Mouse (Mus musculus) erythroblast, embryonic 14.5 days (primary cell): Measurements from ENCODE around the gene Shb. TPM values are rescaled to one million over a fixed set of nuclear protein-coding genes. Genes with fewer than 3 reads are reported as not detected.

Experiments
- H3K27me3 ChIP-seq: 2 replicates; pipeline ENCODE4 v1.6.1; 2012; ENCODE audit warnings: inconsistent platforms; ENCODE audit not compliant: control insufficient read depth
- H3K36me3 ChIP-seq: 2 replicates; pipeline ENCODE4 v1.6.1; 2012; ENCODE audit warnings: mild to moderate bottlenecking, inconsistent platforms; ENCODE audit not compliant: control insufficient read depth
- H3K4me1 ChIP-seq: 2 replicates; pipeline ENCODE4 v1.6.1; 2012; ENCODE audit warnings: inconsistent platforms; ENCODE audit not compliant: control insufficient read depth
- H3K4me3 ChIP-seq: replicated peaks from 2 replicates; pipeline ENCODE3; 2012; ENCODE audit warnings: moderate library complexity, mild to moderate bottlenecking, inconsistent platforms
- H3K9me3 ChIP-seq: 2 replicates; pipeline ENCODE4 v1.6.1; 2012; ENCODE audit warnings: low read length, inconsistent platforms, mixed read lengths; ENCODE audit not compliant: control insufficient read depth
- GATA1 ChIP-seq: IDR thresholded peaks from 2 replicates; pipeline ENCODE4 v1.6.1; 2012; ENCODE audit warnings: low read length, inconsistent platforms, mixed read lengths
- TAL1 ChIP-seq: IDR thresholded peaks from 3 replicates; pipeline ENCODE4 v1.6.1; 2012; ENCODE audit warnings: low read length, inconsistent platforms, mixed read lengths
- polyA plus RNA-seq: library from polyadenylated mRNA; stranded (reverse); fragments of >175 nt; gene quantifications from 2 replicates; pipeline ENCODE4 v1.2.3, GENCODE M21; 2012

Shb gene
- polyA plus RNA-seq, 1 experiment = 15.2 TPM

DNA sequence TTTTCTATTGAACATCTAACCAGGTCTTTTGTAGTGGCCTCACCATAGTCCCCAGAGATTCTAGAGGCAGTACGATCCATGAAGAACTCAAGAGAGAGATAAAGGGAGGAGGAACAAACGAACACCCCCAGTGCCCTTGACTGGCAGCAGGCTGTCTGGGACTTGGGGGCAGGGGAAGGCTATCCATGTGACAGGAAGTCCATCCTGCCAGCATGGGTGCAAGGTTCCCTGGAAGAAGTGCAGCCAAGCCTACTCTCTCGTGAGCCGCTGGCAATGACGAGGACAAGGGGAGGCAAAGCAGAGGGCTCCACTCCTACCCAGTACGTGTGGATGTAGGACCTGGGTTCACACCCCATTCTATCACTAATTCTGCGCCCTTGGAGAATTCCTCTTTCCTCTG is 88.6 kb downstream of the Shb start:
- Histone ChIP-seq H3K36me3 (peaks cover 100% of the 10 kb centered on the region), H3K27me3 (no peaks in the 10 kb centered on the region), H3K4me3 (no peak overlapping the region), H3K9me3 (no peaks in the 10 kb centered on the region), H3K4me1 (peaks cover 5% of the 10 kb centered on the region)
- TF ChIP-seq TAL1 (no peak), GATA1 (no peak)

DNA sequence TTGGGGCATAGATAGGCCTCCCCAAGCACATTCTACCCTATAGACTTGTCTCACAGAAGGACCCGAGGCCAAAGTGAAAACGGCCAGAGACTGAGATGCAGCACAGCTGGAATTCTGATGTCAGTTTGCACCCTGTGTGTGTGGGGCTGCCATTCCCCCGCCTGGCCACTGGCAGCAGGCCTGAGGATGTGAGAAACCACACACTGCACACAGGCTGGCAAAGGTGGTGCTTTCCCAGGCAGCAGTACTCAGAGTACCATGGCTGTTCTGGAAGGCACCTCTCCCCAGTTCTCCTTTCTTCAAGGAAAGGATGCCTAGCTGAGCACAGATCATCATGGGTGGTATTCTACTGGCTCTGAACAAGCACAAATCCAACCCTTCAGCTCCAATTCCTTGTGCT is 90.0 kb downstream of the Shb start:
- TF ChIP-seq TAL1 (no peak), GATA1 (no peak)
- no peak overlapping the region for H3K4me3 ChIP-seq
- peaks cover 100% of the 10 kb centered on the region for H3K36me3 ChIP-seq
- H3K9me3 ChIP-seq = no peaks in the 10 kb centered on the region
- H3K27me3 ChIP-seq = no peaks in the 10 kb centered on the region
- peaks cover 2% of the 10 kb centered on the region for H3K4me1 ChIP-seq

DNA sequence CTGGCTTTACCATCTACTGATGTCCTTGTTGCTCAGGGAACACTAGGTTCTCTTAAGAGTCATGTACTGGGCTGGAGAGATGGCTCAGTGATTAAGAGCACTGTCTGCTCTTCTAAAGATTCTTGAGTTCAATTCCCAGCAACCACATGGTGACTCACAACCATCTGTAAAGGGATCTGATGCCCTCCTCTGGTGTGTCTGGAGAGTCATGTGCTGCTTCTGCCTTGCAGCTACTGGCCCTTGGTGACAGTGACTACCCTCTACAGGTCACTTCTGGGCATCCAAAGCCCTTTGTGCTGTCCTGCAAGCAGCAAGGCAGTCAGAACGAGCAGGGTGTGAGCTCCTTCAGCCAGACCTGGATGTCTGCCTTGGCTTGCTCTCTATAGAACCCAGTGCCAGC is 90.5 kb downstream of the Shb start:
- Histone ChIP-seq H3K9me3 (no peaks in the 10 kb centered on the region), H3K4me3 (no peak overlapping the region), H3K4me1 (peaks cover 2% of the 10 kb centered on the region), H3K36me3 (peaks cover 99% of the 10 kb centered on the region), H3K27me3 (no peaks in the 10 kb centered on the region)
- TF ChIP-seq GATA1 (no peak), TAL1 (no peak)

- no peak overlapping the region for H3K4me3 ChIP-seq
- no peaks in the 10 kb centered on the region for H3K27me3 ChIP-seq
- no peak for TF ChIP-seq TAL1
- no peak for TF ChIP-seq GATA1
- H3K36me3 ChIP-seq = peaks cover 99% of the 10 kb centered on the region
- peaks cover 8% of the 10 kb centered on the region for H3K4me1 ChIP-seq
- no peaks in the 10 kb centered on the region for H3K9me3 ChIP-seq
Observed at GRCm38 (mm10) chr4:45439281-45439680, 93.0 kb downstream of the Shb start.

GRCm38 (mm10) chr4:45437010-45437409 is 95.3 kb downstream of the Shb start:
- Histone ChIP-seq H3K36me3 (peaks cover 95% of the 10 kb centered on the region), H3K27me3 (no peaks in the 10 kb centered on the region)
- TF ChIP-seq GATA1 = no peak
- TF ChIP-seq TAL1 = no peak

DNA sequence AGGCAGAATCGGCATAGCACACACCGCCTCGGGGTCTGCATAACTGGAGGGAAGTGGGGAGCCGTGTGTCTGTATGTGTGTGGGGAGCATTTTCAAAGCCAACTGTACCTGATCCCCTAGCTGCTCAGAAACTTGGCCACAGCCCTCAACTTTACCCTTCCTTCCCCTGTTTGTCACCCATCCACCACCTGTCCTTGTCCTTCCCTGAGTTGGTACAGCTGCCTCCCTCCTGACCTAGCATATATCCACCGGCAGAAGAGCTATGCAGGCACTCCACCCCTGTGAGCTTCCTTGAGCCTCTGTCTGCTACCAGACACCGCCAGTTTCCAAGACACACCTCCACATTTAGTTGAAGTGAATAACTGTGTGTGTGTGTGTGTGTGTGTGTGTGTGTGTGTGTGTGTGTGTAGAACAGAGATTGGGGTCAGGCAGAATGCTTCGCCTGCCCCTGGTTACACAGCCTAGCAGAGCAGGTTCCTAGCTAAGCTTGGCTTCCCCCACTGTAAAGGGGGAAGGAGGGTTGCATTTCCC is 95.8 kb downstream of the Shb start:
- Histone ChIP-seq H3K27me3 (no peaks in the 10 kb centered on the region), H3K4me3 (no peak overlapping the region), H3K4me1 (peaks cover 7% of the 10 kb centered on the region), H3K36me3 (peaks cover 95% of the 10 kb centered on the region), H3K9me3 (no peaks in the 10 kb centered on the region)
- no peak for TF ChIP-seq TAL1
- no peak for TF ChIP-seq GATA1

More at GRCm38 (mm10) chr4:45437010-45437409, 95.3 kb downstream of the Shb start:
- Histone ChIP-seq H3K4me3 (no peak overlapping the region), H3K9me3 (no peaks in the 10 kb centered on the region), H3K4me1 (peaks cover 7% of the 10 kb centered on the region)

GRCm38 (mm10) chr4:45435899-45436298 is 96.4 kb downstream of the Shb start:
- TF ChIP-seq GATA1 = no peak
- no peak for TF ChIP-seq TAL1

GRCm38 (mm10) chr4:45434681-45435080 is 97.6 kb downstream of the Shb start:
- Histone ChIP-seq H3K27me3 (no peaks in the 10 kb centered on the region), H3K9me3 (no peaks in the 10 kb centered on the region), H3K4me1 (peaks cover 7% of the 10 kb centered on the region), H3K4me3 (no peak overlapping the region), H3K36me3 (peaks cover 95% of the 10 kb centered on the region)
- no peak for TF ChIP-seq GATA1

More at GRCm38 (mm10) chr4:45435899-45436298, 96.4 kb downstream of the Shb start:
- no peaks in the 10 kb centered on the region for H3K9me3 ChIP-seq
- H3K27me3 ChIP-seq = no peaks in the 10 kb centered on the region
- H3K36me3 ChIP-seq = peaks cover 95% of the 10 kb centered on the region
- H3K4me1 ChIP-seq = peaks cover 7% of the 10 kb centered on the region
- H3K4me3 ChIP-seq = no peak overlapping the region

GRCm38 (mm10) chr4:45434071-45434470 is 98.2 kb downstream of the Shb start:
- Histone ChIP-seq H3K4me1 (peaks cover 7% of the 10 kb centered on the region), H3K36me3 (peaks cover 95% of the 10 kb centered on the region), H3K4me3 (no peak overlapping the region), H3K9me3 (no peaks in the 10 kb centered on the region), H3K27me3 (no peaks in the 10 kb centered on the region)
- TF ChIP-seq GATA1 (no peak), TAL1 (no peak)

DNA sequence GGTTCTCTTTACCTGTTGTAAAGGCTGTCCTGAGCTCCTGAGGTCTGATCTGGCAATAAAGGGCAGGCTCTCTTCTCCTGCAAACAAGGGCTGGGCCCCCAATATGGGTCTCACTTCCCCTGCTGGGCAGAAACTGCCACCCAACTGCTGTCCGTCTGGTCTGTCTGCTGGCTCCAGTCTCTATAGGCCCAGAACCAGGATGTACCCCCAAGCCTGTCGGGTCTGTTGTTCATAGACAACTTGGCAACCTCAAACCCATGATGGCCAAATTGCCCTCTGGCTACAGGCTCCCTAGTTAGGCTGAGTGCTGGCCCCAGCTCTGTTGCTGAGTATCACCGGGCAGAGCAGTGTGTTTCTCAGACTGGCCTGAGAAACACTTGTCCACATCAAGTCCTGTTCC is 100.5 kb downstream of the Shb start:
- TF ChIP-seq TAL1 (no peak), GATA1 (no peak)
- peaks cover 7% of the 10 kb centered on the region for H3K4me1 ChIP-seq

More for the DNA sequence above, 100.5 kb downstream of the Shb start:
- Histone ChIP-seq H3K4me3 (no peak overlapping the region), H3K27me3 (no peaks in the 10 kb centered on the region; the same call in 1 of the 2 replicates), H3K9me3 (no peaks in the 10 kb centered on the region), H3K36me3 (peaks cover 79% of the 10 kb centered on the region)
